Mouse (Mus musculus): ENCODE measurements around the gene Adcy2.

- TF ChIP-seq CTCF (IDR thresholded peaks at IDR 0.05; ENCODE audit: borderline replicate concordance, insufficient read depth, low read length), result no peak
- TF ChIP-seq POLR2A (IDR thresholded peaks at IDR 0.05; ENCODE audit: low read depth, low read length), result 0 out of 2 replicates have a peak, but pooled peaks have one; percentile 36
These were observed 249.5 kb downstream of the Adcy2 start for GRCm38 (mm10) chr13:68749801-68750200.
